Mouse (Mus musculus) neural tube, embryonic 11.5 days (tissue): ENCODE measurements around the gene Map3k6. TPM values are rescaled to one million over a fixed set of nuclear protein-coding genes. Genes with fewer than 3 reads are reported as not detected.

ENCODE experiments used
- ATAC-seq: fragments of 200-750 bp; cut with Nextera tagmentation; 2 replicates; pipeline ENCODE4 v1.8.0; 2017; ENCODE audit warnings: moderate number of reproducible peaks, mild to moderate bottlenecking, moderate TSS enrichment, moderate library complexity; ENCODE audit not compliant: insufficient read depth, low FRiP score, low TSS enrichment
- DNase-seq: peaks from one replicate; pipeline ENCODE4 v3.0.0-alpha.2; 2015; ENCODE audit warnings: low spot score
- H3K27ac ChIP-seq: fragments of 300-500 bp; sonication (generic); 2 replicates; pipeline ENCODE4 v1.5.1; 2014; ENCODE audit warnings: low read depth, mild to moderate bottlenecking, low read length
- H3K27me3 ChIP-seq: fragments of 300-500 bp; sonication (generic); 2 replicates; pipeline ENCODE4 v1.6.1; 2014; ENCODE audit warnings: mild to moderate bottlenecking, low read length, mixed read lengths; ENCODE audit not compliant: control insufficient read depth, insufficient read depth
- H3K36me3 ChIP-seq: fragments of 300-500 bp; sonication (generic); 2 replicates; pipeline ENCODE4 v1.6.1; 2014; ENCODE audit warnings: mild to moderate bottlenecking, low read length, moderate library complexity, mixed read lengths; ENCODE audit not compliant: control insufficient read depth, insufficient read depth
- H3K4me1 ChIP-seq: fragments of 300-500 bp; sonication (generic); 2 replicates; pipeline ENCODE4 v1.6.1; 2014; ENCODE audit warnings: low read length, mixed read lengths; ENCODE audit not compliant: control insufficient read depth, insufficient read depth
- H3K4me2 ChIP-seq: fragments of 300-500 bp; sonication (generic); 2 replicates; pipeline ENCODE4 v1.6.1; 2014; ENCODE audit warnings: low read depth, mild to moderate bottlenecking, moderate library complexity
- H3K4me3 ChIP-seq: fragments of 300-500 bp; sonication (generic); 2 replicates; pipeline ENCODE4 v1.5.1; 2014; ENCODE audit warnings: low read depth, low read length
- H3K9ac ChIP-seq: fragments of 300-500 bp; sonication (generic); 2 replicates; pipeline ENCODE4 v1.6.1; 2014; ENCODE audit warnings: mild to moderate bottlenecking, low read length
- H3K9me3 ChIP-seq: fragments of 300-500 bp; sonication (generic); 2 replicates; pipeline ENCODE4 v1.6.1; 2016; ENCODE audit warnings: low read length; ENCODE audit not compliant: control insufficient read depth
- WGBS: fragments of 180-500 bp; shearing (Covaris S2); extraction: QIAGEN DNeasy Blood & Tissue Kit; methylation state at CpG from one replicate; pipeline ENCODE4 v1.1.7; 2014; 5-methylcytosine and 5-hydroxymethylcytosine counted together
- polyA plus RNA-seq: library from polyadenylated mRNA; unstranded; fragments of >200 nt; fragmentation: Nextera tagmentation; extraction: Ambion mirVana; gene quantifications from 2 replicates; pipeline ENCODE4 v1.2.1, GENCODE M21; 2014

Gene Map3k6
- polyA plus RNA-seq, 1 experiment from 2014 or later: 2.7 TPM

GRCm38 (mm10) chr4:133240934-133241908 lies 603 bp downstream of the Map3k6 start:
- Histone ChIP-seq H3K27me3 (peaks cover 17% of the 10 kb centered on the region), H3K4me3 (peak overlapping the region; percentile 49), H3K4me2 (peak overlapping the region; percentile 91), H3K36me3 (no peaks in the 10 kb centered on the region), H3K9me3 (no peaks in the 10 kb centered on the region), H3K27ac (peak overlapping the region; percentile 56; the same call in 1 of the 2 replicates), H3K4me1 (peaks cover 6% of the 10 kb centered on the region; the same call in 1 of the 2 replicates), H3K9ac (peak overlapping the region; percentile 60)
- under 1% methylated on average over 78 of the region's 78 CpGs for WGBS
- peak; percentile 93 for ATAC-seq
- DNase-seq: peak; percentile 92

GRCm38 (mm10) chr4:133241910-133242309 lies 1.3 kb downstream of the Map3k6 start:
- Histone ChIP-seq H3K9me3 (no peaks in the 10 kb centered on the region), H3K27me3 (peaks cover 20% of the 10 kb centered on the region), H3K4me2 (peak overlapping the region; percentile 91; the same call in 1 of the 2 replicates), H3K36me3 (no peaks in the 10 kb centered on the region), H3K9ac (no peak overlapping the region), H3K4me3 (no peak overlapping the region), H3K27ac (no peak overlapping the region), H3K4me1 (peaks cover 6% of the 10 kb centered on the region; the same call in 1 of the 2 replicates)
- 39% methylated on average over 11 of the region's 11 CpGs for WGBS
- DNase-seq (no peak), ATAC-seq (no peak)

GRCm38 (mm10) chr4:133242710-133243109 lies 2.1 kb downstream of the Map3k6 start:
- no peaks in the 10 kb centered on the region for H3K9me3 ChIP-seq
- H3K27me3 ChIP-seq: peaks cover 26% of the 10 kb centered on the region
- H3K4me1 ChIP-seq: peaks cover 6% of the 10 kb centered on the region; the same call in 1 of the 2 replicates
- H3K4me3 ChIP-seq: no peak overlapping the region
- no peak for ATAC-seq
- H3K36me3 ChIP-seq: no peaks in the 10 kb centered on the region
- H3K27ac ChIP-seq: no peak overlapping the region
- no peak overlapping the region for H3K9ac ChIP-seq
- no peak overlapping the region for H3K4me2 ChIP-seq
- DNase-seq: no peak
- WGBS: 48% methylated on average over 9 of the region's 9 CpGs

GRCm38 (mm10) chr4:133243538-133243937 lies 2.9 kb downstream of the Map3k6 start:
- DNase-seq (no peak), ATAC-seq (no peak)
- no peaks in the 10 kb centered on the region for H3K36me3 ChIP-seq
- no peak overlapping the region for H3K27ac ChIP-seq
- no peak overlapping the region for H3K4me2 ChIP-seq
- H3K9me3 ChIP-seq: no peaks in the 10 kb centered on the region
- peaks cover 6% of the 10 kb centered on the region; the same call in 1 of the 2 replicates for H3K4me1 ChIP-seq
- H3K9ac ChIP-seq: no peak overlapping the region
- no peak overlapping the region for H3K4me3 ChIP-seq
- H3K27me3 ChIP-seq: peaks cover 26% of the 10 kb centered on the region
- 47% methylated on average over 13 of the region's 13 CpGs for WGBS

GRCm38 (mm10) chr4:133244289-133244688 lies 3.7 kb downstream of the Map3k6 start:
- no peak overlapping the region for H3K9ac ChIP-seq
- H3K9me3 ChIP-seq: no peaks in the 10 kb centered on the region
- no peak overlapping the region for H3K4me2 ChIP-seq
- H3K4me3 ChIP-seq: no peak overlapping the region
- no peak for DNase-seq
- H3K4me1 ChIP-seq: peaks cover 6% of the 10 kb centered on the region; the same call in 1 of the 2 replicates
- H3K27ac ChIP-seq: no peak overlapping the region
- no peaks in the 10 kb centered on the region for H3K36me3 ChIP-seq
- whole genome bisulfite sequencing: 92% methylated on average over 1 of the region's 1 CpGs
- no peak for ATAC-seq
- H3K27me3 ChIP-seq: peaks cover 26% of the 10 kb centered on the region

GRCm38 (mm10) chr4:133247072-133247471 lies 6.5 kb downstream of the Map3k6 start:
- no peaks in the 10 kb centered on the region for H3K4me1 ChIP-seq
- peaks cover 29% of the 10 kb centered on the region for H3K27me3 ChIP-seq
- H3K9ac ChIP-seq: no peak overlapping the region
- no peak overlapping the region for H3K4me2 ChIP-seq
- no peaks in the 10 kb centered on the region for H3K36me3 ChIP-seq
- no peak for ATAC-seq
- H3K27ac ChIP-seq: no peak overlapping the region
- H3K9me3 ChIP-seq: no peaks in the 10 kb centered on the region
- DNase-seq: no peak
- WGBS: 28% methylated on average over 15 of the region's 15 CpGs
- no peak overlapping the region for H3K4me3 ChIP-seq

- Histone ChIP-seq H3K4me1 (no peaks in the 10 kb centered on the region), H3K36me3 (no peaks in the 10 kb centered on the region), H3K27me3 (peaks cover 26% of the 10 kb centered on the region), H3K4me3 (no peak overlapping the region), H3K9me3 (no peaks in the 10 kb centered on the region), H3K27ac (no peak overlapping the region), H3K9ac (no peak overlapping the region), H3K4me2 (no peak overlapping the region)
- 81% methylated on average over 13 of the region's 13 CpGs for WGBS
- DNase-seq (no peak), ATAC-seq (no peak)
Observed at GRCm38 (mm10) chr4:133247806-133248449, 7.3 kb downstream of the Map3k6 start.

- no peak for ATAC-seq
- H3K27me3 ChIP-seq: peaks cover 28% of the 10 kb centered on the region
Observed at GRCm38 (mm10) chr4:133250609-133251008, 10.0 kb downstream of the Map3k6 start.

More at GRCm38 (mm10) chr4:133250609-133251008, 10.0 kb downstream of the Map3k6 start:
- Histone ChIP-seq H3K9ac (peak overlapping the region; percentile 5; the same call in 1 of the 2 replicates), H3K27ac (no peak overlapping the region), H3K4me2 (peak overlapping the region; percentile 44), H3K4me3 (peak overlapping the region; percentile 12), H3K9me3 (no peaks in the 10 kb centered on the region), H3K4me1 (no peaks in the 10 kb centered on the region), H3K36me3 (no peaks in the 10 kb centered on the region)
- peak; percentile 78 for DNase-seq
- 2% methylated on average over 22 of the region's 22 CpGs for WGBS
